Mouse (Mus musculus): ENCODE measurements around the gene Taar6. TPM values are rescaled to one million over a fixed set of nuclear protein-coding genes. Genes with fewer than 3 reads are reported as not detected.

Gene Taar6
- total and polyA plus RNA-seq, 3 experiments, result not detected

DNA sequence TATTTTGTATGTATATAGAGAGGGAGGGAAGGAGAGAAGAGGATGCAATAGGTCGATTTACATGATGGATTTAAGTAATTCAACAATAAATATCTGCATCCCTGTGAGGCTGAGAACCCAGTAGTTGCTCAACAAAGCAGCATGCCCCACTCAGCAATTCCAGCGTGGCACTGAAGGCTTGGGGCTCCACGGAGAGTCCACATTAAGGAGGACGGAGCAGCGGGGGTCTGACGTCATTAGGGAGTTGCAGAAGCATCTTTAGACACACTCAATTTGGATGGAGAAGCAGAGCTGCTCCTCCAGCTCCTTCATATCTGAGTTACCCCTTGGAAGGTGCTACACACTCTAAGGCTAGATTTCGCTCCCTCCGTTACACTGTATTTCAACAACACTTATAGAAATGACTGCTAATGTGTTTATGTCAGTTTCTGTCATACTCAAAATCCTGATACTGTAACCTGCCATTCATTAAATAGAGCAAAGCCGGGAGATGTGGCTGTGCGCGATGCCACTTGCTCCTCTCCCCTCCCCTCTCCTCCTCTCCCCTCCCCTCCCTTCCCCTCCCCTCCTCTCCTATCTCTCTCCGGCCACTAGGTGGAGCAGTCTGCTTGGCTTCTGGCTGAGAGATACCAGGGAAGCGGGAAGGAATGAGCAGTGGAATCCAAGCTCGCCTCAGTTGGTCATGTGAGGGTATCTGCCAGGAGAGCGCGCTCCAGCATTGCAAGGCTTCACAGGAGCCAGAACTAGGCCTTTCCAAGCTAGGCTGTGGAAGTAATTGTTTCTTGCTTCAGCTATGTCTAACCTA lies 6.3 kb downstream of the Taar6 start:
- Histone ChIP-seq H3K4me3 (ENCODE audit: control insufficient read depth in 1 of 2, insufficient read depth in 1 of 2, low read depth in 2 of 2, low read length in 2 of 2) (no peak overlapping the region), H3K27ac (ENCODE audit: control insufficient read depth, low read depth, low read length) (no peak overlapping the region), H3K4me1 (ENCODE audit: control insufficient read depth in 1 of 2, insufficient read depth in 2 of 2, low read length in 2 of 2) (no peaks in the 10 kb centered on the region), H3K27me3 (ENCODE audit: control insufficient read depth in 1 of 2, insufficient read depth in 2 of 2, low read length in 2 of 2) (no peaks in the 10 kb centered on the region; a peak in 1 of 4 replicates), H3K9me3 (replicated peaks; ENCODE audit: insufficient read depth, low read length) (no peaks in the 10 kb centered on the region), H3K36me3 (ENCODE audit: control insufficient read depth in 1 of 2, insufficient read depth in 2 of 2, low read length in 2 of 2) (no peaks in the 10 kb centered on the region), H3K79me2 (ENCODE audit: control insufficient read depth, insufficient read depth, low read length, poor library complexity) (no peaks in the 10 kb centered on the region), H3K9ac (ENCODE audit: control insufficient read depth, low read depth, low read length, poor library complexity, severe bottlenecking) (no peak overlapping the region)
- peak; percentile 61 for DNase-seq (ENCODE audit: low read depth, low spot score)
- TF ChIP-seq SMC3 (IDR thresholded peaks at IDR 0.05; ENCODE audit: low read depth, low read length), result peak; percentile 73
- peak; percentile 60 for TF ChIP-seq RAD21 (IDR thresholded peaks at IDR 0.05; ENCODE audit: low read depth, low read length)
- TF ChIP-seq EP300 (IDR thresholded peaks at IDR 0.05; ENCODE audit: low read depth in 1 of 2, low read length in 2 of 2), result no peak
- peak; percentile 27; the same call in 1 of the 2 replicates for TF ChIP-seq ZC3H11A (IDR thresholded peaks at IDR 0.05; ENCODE audit: low read depth, low read length)
- no peak for TF ChIP-seq MAX (IDR thresholded peaks at IDR 0.05; ENCODE audit: low read length)
- peak; percentile 46 to 78 (median 78) for TF ChIP-seq CTCF (IDR thresholded peaks at IDR 0.05 in 2 of 3, conservative IDR thresholded peaks at IDR 0.05 in 1 of 3; ENCODE audit: control insufficient read depth in 1 of 3, insufficient read depth in 1 of 3, low read depth in 2 of 3, low read length in 3 of 3, poor library complexity in 1 of 3, severe bottlenecking in 1 of 3)
- peak; percentile 91 for TF ChIP-seq MAZ (IDR thresholded peaks at IDR 0.05; ENCODE audit: low read depth, low read length)

DNA sequence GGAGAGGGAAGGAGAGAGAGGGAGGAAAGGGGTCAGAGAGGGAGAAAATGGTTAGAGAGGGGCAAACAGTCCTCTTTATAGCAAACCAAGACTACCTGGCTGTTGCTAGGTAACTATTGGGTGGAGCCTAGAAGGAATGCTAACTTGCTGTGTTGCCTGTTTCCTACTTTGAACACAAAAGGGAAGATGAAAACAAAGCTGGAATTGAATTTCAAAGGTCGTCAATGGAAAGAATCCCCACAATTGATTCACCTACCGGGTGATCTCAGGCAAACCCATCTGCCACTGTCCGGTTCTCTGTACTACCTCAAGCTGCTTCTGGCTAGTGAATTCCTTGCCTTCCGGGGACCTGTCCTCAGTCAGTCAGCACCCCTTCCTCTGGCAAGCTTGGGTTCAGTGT lies 7.5 kb downstream of the Taar6 start:
- H3K4me1 ChIP-seq (ENCODE audit: control insufficient read depth in 1 of 2, insufficient read depth in 2 of 2, low read length in 2 of 2), result no peaks in the 10 kb centered on the region
- H3K27me3 ChIP-seq (ENCODE audit: control insufficient read depth in 1 of 2, insufficient read depth in 2 of 2, low read length in 2 of 2), result no peaks in the 10 kb centered on the region; a peak in 1 of 4 replicates
- H3K36me3 ChIP-seq (ENCODE audit: control insufficient read depth in 1 of 2, insufficient read depth in 2 of 2, low read length in 2 of 2), result no peaks in the 10 kb centered on the region
- no peak overlapping the region for H3K27ac ChIP-seq (ENCODE audit: control insufficient read depth, low read depth, low read length)
- no peak overlapping the region for H3K4me3 ChIP-seq (ENCODE audit: control insufficient read depth in 1 of 2, insufficient read depth in 1 of 2, low read depth in 2 of 2, low read length in 2 of 2)
- no peaks in the 10 kb centered on the region for H3K79me2 ChIP-seq (ENCODE audit: control insufficient read depth, insufficient read depth, low read length, poor library complexity)
- DNase-seq (ENCODE audit: low read depth, low spot score), result no peak
- TF ChIP-seq POLR2AphosphoS5 (IDR thresholded peaks at IDR 0.05; ENCODE audit: borderline replicate concordance, low read depth, low read length), result no peak
- TF ChIP-seq GATA1 (IDR thresholded peaks at IDR 0.05; ENCODE audit: low read depth, low read length), result no peak
- TF ChIP-seq UBTF (IDR thresholded peaks at IDR 0.05; ENCODE audit: borderline replicate concordance, insufficient read depth, low read depth, low read length), result no peak
- no peak for TF ChIP-seq NELFE (IDR thresholded peaks at IDR 0.05; ENCODE audit: low read depth, low read length)
- TF ChIP-seq USF1 (IDR thresholded peaks at IDR 0.05; ENCODE audit: low read depth, low read length), result no peak
- TF ChIP-seq CTCF (IDR thresholded peaks at IDR 0.05 in 2 of 3, conservative IDR thresholded peaks at IDR 0.05 in 1 of 3; ENCODE audit: control insufficient read depth in 1 of 3, insufficient read depth in 1 of 3, low read depth in 2 of 3, low read length in 3 of 3, poor library complexity in 1 of 3, severe bottlenecking in 1 of 3), result no peak
- no peak for TF ChIP-seq SMC3 (IDR thresholded peaks at IDR 0.05; ENCODE audit: low read depth, low read length)
- no peak for TF ChIP-seq MYC (IDR thresholded peaks at IDR 0.05; ENCODE audit: low read depth, low read length)
- TF ChIP-seq CHD1 (IDR thresholded peaks at IDR 0.05; ENCODE audit: low read depth, low read length), result no peak
- no peak for TF ChIP-seq MAX (IDR thresholded peaks at IDR 0.05; ENCODE audit: low read length)
- no peak for TF ChIP-seq MXI1 (IDR thresholded peaks at IDR 0.05; ENCODE audit: low read depth, low read length)
- TF ChIP-seq E2F4 (IDR thresholded peaks at IDR 0.05; ENCODE audit: borderline replicate concordance, low read depth, low read length), result no peak
- no peak for TF ChIP-seq RCOR1 (IDR thresholded peaks at IDR 0.05; ENCODE audit: low read depth, low read length)
- no peak for TF ChIP-seq ELF1 (IDR thresholded peaks at IDR 0.05; ENCODE audit: low read depth, low read length)
- no peak for TF ChIP-seq RAD21 (IDR thresholded peaks at IDR 0.05; ENCODE audit: low read depth, low read length)
- TF ChIP-seq KAT2A (conservative IDR thresholded peaks at IDR 0.05; ENCODE audit: low read depth, low read length), result no peak
- no peaks in the 10 kb centered on the region for H3K9me3 ChIP-seq (replicated peaks; ENCODE audit: insufficient read depth, low read length)
- no peak overlapping the region for H3K9ac ChIP-seq (ENCODE audit: control insufficient read depth, low read depth, low read length, poor library complexity, severe bottlenecking)
